Mouse (Mus musculus): ENCODE results near the gene Calml4. TPM values are rescaled to one million over a fixed set of nuclear protein-coding genes. Genes with fewer than 3 reads are reported as not detected.
"Not testable (repeated sequence)": the region's sequence is repeated elsewhere in the genome, so short reads cannot be mapped to it uniquely, and the experiment has no call there.

Calml4 gene
- total RNA-seq (2017), result 0.61 TPM in 1 of 2 replicates, not detected in the other

DNA sequence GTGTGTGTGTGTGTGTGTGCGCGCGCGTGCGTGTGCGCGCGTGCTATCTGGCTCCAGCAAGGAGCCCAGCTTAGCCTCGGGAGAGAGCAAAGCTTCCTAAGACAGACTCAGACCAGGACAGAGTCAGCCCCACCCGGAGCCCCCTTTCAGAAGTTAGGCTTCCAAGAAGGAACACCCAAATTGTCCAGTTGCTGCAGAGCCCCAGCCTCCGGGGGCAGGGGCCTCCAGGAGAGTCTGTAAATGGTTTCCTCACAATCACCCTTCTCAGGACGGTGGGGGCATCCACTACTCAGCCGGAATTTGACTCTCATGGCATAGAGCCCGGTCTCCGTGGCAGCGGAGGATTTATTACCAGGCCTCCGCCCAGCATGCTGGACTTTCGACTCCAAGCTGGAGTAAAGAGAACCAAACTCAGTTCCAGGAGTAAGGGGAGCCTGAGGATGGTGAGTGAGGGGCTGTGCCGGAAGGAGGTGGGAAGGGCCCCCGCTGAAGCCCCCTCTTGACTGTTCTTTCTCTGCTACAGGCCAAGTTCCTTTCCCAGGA lies at the start of gene Calml4:
Gene Calml4 (plus strand): TSS at position 362 of the 543 bp plus-strand sequence.
- no peak for ATAC-seq (ENCODE audit: extremely low read depth, insufficient number of reproducible peaks, low FRiP score, poor library complexity, severe bottlenecking)

DNA sequence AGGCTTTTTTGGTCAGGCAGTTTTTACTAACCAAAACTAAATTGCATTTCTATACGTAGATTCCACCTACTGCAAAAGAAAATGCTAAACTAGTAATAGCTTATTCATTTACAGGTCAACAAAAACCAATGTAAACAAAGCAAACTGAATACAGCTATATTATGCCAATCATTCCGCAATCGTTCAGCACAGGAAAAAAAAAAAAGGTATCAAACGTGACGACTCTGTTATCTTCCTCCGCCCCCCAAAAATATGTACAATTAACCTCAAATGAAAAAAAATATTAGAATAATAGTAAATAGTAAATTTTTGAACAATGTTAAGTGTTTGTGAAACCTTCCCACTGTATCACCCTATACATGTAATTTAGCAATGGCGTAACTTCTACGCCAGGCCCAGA lies 47.8 kb upstream of the Calml4 start:
- ATAC-seq (ENCODE audit: extremely low read depth, insufficient number of reproducible peaks, low FRiP score, poor library complexity, severe bottlenecking), result no peak

DNA sequence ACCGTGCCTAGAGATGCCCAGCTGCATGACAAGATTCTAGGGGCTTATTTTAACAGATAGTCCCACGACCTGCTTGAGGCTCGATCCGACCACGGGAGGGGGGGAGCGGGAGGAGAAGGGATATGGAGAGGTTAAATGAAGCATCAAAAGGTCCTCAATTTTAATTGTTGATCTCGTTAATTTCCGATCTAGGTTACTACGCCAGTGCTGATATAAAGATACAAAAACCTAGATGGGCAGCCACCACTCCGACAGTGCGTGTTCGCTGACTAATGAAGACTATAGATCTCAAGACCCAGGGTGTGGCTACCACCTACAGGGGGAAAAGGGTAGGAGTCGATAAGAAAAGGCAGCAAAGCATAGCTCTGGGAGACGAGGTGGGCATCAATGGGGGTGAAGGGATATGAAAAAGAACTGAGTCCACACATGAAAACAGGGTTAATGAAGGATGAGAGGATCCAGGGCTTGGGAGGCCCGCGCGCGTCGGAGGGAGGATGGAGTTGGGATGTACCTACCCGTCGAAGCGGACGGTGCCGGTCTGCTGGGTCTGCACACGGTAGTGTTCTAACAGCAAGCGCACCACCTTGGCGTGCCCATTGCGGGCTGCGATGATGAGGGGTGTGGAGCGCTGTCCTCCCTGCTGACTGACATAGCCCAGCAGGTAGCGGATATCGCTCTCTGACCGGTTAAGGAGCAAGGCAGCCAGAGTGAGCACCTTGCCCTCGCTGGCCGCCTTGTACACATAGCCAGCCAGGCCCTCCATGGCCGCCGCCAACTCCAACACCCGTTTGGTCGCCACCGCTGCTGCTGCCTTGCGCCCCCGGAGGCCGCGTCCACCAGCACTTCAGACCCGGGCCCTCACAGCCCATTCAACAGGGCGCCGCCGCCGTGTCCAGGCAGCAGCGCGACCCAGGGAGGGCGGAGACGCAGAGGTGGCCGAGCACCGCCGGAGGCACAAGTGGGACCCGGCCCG lies 47.1 kb upstream of the Calml4 start:
- peak; percentile 38; the same call in 1 of the 2 replicates for ATAC-seq (ENCODE audit: extremely low read depth, insufficient number of reproducible peaks, low FRiP score, poor library complexity, severe bottlenecking)

DNA sequence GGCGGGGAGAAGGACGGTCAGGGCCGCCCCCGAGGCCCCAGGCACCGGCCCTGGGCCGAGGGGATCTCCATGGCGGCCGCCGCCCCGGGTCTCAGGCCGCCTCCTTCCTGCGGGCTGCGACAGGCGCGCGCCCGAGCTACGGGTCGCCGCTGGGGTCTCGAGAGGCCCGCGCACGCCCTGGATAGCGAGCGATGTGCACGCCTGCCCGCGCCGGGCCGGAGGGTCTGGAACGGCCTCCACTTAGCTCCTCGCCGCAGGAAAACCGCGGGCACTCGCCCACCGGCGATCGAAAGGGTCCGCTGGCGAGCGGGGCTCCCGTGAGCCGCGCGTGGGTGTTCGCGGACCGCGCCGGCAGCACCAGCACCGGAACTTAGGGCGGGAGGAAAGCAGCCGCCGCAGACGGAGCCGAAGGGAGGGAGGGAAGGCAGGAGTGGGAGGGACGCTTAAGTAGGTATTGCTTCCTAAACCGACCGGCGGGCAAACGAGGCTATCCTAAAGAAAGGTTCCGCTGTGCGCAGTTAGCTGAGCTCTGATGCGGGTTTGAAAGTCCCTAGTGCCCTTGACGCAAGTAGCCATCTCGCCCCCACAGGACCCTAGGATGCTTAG lies 46.3 kb upstream of the Calml4 start, which contains the start of gene Fem1b:
Gene Fem1b (minus strand): TSS at position 419 of the 606 bp plus-strand sequence.
- peak; percentile 81 for ATAC-seq (ENCODE audit: extremely low read depth, insufficient number of reproducible peaks, low FRiP score, poor library complexity, severe bottlenecking)

DNA sequence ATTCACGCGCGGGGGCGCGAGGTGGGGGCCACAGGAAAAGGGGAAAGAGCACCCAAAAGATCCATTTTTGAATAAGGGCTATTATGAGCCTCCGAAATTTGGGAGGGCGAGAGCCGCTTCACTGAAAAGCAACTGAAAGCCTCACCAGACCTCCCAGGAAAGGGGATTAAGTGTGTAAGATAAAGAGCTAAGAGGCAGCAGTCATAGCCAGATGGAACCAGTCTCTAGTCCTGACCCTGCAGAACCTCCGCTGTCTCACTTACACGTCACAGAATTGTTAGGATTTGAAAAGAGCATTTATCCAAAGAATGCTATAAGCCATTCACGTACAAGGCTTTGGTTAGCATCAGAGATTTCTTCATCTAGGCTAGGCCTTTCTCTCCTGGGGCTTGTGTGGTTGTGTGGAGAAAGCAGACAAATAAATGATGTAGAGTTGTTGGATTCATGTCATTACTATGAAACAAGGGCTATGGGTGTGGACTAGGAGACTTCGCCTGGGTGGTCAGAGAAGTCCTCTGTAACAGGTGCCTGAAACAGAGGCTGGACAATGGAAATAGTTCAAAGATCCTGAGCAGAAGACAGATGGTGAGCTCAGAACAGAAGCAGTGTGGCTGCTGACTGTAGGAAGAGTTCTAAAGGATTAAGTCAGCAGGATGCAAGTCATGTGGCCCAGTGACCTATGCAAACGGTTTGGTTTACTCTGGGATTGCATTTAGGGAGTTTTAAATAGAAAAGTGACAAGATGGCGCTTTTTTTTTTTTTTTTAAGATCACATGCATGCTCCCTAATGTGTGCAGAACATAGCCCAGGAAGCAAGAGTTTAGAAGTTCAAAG lies 45.4 kb upstream of the Calml4 start:
- no peak for ATAC-seq (ENCODE audit: extremely low read depth, insufficient number of reproducible peaks, low FRiP score, poor library complexity, severe bottlenecking)

DNA sequence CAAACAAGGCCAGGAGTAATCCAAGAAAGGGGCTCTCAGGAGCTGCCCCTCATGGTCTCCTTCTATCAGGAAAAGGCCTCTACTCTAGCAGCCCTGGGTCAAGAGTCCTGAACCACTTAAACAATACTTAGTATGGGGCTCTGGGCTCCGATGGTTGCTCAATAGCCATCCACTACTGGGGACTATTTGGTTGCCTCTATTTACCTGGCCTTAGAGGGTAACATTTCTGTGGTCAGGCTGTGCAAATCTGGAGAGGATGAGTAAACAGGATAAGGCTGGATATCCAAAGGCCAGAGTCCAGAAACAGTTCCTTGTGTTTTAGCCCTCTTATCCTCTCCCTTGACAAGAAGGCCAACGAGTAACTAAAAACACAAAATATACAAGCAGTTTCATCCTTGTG lies 43.1 kb upstream of the Calml4 start:
- ATAC-seq (ENCODE audit: extremely low read depth, insufficient number of reproducible peaks, low FRiP score, poor library complexity, severe bottlenecking), result no peak

DNA sequence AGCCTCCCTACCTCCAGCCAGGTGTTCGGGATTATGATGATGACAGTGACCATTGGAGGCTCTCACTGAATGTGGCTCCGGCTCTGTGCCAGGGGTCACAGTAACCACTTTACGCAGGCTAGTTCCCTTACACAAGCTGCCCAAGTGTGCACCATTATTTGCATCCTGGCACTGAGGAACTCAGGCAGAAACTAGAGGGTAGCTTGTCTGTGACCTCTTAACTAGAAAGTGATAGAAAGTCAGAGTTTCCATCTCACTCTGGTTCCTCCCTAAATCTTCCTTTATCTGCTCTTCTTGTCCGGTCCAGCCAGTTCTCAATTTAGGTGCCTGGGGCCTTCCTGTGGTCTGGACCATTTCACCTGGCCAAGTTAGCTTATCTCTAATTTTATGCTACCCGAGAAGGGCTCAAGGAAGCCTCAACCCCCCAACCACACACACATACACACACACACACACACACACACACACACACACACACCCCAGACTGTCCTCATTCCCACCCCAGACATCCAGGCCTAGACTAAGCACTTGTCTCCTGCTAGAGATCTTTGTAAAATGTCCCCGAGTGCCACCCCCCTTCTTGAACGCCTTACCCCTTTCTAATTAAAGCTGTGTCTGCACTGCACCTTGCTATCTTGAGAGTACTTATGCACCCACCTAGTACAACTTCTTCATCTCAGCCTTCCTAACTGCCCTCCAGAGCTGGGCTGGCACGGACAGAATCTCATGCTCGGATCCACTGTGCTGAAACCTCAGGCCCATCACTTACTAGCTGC lies 41.4 kb upstream of the Calml4 start:
- no peak for ATAC-seq (ENCODE audit: extremely low read depth, insufficient number of reproducible peaks, low FRiP score, poor library complexity, severe bottlenecking)

DNA sequence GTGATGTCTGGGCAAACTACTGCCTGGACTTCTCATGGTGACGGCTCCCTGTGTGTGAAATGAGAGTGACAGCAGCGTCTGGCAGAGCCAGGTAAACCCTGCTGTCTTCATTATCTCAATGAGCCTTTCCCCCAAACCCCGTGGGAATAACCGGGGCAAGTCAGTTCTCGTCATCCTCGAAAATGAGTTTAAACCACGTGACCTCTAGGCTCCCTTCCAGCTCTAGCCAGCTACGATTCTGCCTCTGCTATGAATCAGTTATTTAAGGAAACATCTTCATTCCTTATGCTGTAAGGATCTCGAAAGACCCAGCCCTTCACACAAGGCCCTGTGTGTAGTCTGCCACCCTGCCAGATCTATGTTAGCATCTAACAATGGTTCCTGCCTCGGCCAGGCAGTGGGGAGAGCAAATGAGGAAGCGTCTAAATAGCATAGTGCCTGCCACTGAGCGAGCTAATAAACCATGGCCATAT lies 40.7 kb upstream of the Calml4 start:
- 0 out of 2 replicates have a peak, but pooled peaks have one; percentile 28 for ATAC-seq (ENCODE audit: extremely low read depth, insufficient number of reproducible peaks, low FRiP score, poor library complexity, severe bottlenecking)

DNA sequence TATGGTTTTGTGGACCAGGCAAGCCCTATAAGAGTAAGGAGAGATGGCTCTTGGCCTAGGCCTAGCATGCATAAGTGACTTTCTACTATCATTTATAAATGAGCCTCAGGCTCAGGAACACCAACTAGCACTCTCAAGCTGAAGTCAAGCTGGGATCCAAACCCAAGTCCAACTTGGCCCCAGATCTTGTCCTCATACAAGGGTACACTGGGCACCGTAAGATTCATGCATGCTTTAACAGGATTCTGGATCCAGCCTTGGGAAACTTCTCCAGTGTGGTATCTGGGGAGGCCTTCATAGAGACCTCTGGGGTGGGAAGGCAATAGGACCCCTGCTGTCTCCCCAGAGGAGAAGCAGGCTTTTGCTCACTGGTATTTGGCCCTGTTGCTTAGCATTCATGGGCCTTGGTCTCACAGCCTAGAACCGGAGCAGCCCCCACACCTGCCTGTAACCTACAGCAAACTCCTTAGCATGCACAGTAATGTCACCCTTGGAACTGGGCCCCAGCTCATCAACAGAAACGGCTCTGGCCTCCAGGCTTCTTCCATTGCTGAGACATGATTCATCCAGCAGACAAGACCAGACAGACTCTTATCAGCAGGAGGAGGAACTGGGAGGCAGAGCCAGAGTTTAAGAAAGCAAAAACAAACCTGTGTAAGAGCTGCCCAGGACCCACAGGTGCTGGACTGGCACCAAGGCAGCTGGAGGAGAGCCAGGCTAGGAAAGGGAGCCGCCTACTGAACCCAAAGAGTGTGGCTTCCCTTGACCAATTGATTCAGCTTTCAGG lies 39.9 kb upstream of the Calml4 start:
- ATAC-seq (ENCODE audit: extremely low read depth, insufficient number of reproducible peaks, low FRiP score, poor library complexity, severe bottlenecking), result no peak

DNA sequence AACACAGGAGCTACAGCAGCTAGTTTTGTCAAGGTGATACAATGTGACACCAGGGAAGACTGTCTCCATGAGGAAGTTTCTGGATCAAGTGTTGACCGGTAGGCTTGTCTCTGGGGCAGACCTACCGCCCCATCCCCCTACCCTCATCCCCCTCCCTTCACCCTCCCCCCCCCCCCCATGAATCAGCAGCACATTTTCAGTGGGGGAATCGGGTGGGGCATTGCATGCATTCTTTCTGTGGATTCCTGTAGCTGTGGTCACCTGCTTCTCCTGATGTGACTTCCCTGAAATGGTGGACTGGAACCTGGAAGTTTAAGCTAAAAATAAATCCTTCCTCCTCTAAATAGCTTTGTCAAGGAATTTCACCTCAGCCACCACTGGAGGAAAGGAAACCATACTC lies 38.4 kb upstream of the Calml4 start:
- no peak for ATAC-seq (ENCODE audit: extremely low read depth, insufficient number of reproducible peaks, low FRiP score, poor library complexity, severe bottlenecking)

DNA sequence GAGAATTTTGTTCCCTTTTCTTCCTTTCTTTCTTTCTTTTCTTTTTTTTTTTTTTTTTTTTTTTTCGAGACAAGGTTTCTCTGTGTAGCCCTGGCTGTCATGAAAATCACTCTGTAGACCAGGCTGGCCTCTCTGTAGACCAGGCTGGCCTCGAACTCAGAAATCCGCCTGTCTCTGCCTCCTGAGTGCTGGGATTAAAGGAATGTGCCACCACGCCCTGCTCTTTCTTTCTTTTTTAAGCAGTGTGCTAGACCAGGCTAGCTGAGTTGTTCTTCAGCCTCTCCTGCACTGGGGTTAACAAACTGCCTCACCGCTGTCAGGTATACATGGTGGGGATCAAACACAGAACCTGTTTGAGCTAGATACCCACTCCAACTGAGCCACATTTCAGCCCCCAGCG lies 38.0 kb upstream of the Calml4 start:
- ATAC-seq (ENCODE audit: extremely low read depth, insufficient number of reproducible peaks, low FRiP score, poor library complexity, severe bottlenecking), result not testable (repeated sequence)

DNA sequence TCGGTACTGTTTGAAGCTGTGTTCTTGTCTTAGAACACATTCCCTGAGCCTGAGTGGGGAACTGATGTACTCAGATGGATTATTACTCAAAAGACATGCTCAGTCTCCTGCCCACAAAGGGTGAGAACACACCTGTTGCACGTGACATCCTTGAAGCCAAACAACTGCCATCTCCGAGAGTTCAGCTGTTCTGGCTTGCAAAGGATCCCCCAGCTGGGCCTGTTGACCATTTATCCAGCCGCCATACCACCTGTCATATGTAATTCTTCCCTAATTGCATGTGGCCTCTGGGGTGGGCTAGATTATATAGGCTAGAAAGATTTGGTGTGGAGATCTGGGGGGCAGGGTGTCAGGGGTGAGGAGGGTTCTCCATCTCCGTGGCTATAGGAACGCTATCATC lies 37.1 kb upstream of the Calml4 start:
- ATAC-seq (ENCODE audit: extremely low read depth, insufficient number of reproducible peaks, low FRiP score, poor library complexity, severe bottlenecking), result no peak

DNA sequence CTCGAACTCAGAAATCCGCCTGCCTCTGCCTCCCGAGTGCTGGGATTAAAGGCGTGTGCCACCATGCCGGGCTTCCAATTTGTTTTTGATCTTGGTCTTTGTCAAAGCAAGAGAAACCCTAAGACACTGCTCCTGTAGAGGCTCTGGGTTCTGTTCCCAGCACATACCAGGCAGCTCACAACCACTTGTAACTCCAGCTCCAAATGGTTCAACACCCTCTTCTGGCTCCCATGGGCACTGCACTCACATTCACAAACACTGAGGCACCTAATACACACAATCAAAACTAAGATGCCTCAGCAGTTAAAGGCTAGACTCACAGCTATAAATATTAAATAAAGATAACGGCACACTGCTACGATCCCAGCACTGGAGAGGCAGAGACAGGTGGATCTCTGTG lies 36.1 kb upstream of the Calml4 start:
- ATAC-seq (ENCODE audit: extremely low read depth, insufficient number of reproducible peaks, low FRiP score, poor library complexity, severe bottlenecking), result no peak

DNA sequence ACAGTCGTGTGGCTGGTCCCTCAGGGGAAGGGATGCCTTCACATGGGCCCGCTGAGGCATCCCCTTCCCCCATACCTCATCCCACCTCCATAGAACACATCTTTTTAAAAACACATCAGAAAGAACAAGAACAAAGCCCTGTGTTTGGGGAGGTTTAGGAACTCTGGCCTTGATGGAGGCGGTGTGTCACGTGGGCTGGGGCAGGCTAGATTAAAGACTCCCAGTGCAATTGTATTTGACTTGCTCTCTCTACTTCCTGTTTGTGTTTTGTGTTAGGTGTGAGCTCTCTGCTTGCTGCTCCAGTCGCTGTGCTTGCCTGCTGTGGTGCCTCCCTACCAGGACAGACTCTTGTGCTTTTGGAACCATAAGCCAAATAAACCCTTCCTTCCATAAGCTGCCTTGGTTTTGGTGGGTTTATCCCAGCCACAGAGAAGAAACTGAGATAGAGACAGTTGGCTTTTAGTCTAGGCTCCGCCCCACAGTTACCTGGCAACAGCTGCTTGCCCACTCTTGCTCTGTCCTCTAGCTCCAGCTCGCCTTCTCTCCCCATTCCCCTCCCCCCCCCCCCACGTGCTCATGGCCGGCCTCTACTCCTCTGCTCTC lies 32.0 kb upstream of the Calml4 start:
- no peak for ATAC-seq (ENCODE audit: extremely low read depth, insufficient number of reproducible peaks, low FRiP score, poor library complexity, severe bottlenecking)

DNA sequence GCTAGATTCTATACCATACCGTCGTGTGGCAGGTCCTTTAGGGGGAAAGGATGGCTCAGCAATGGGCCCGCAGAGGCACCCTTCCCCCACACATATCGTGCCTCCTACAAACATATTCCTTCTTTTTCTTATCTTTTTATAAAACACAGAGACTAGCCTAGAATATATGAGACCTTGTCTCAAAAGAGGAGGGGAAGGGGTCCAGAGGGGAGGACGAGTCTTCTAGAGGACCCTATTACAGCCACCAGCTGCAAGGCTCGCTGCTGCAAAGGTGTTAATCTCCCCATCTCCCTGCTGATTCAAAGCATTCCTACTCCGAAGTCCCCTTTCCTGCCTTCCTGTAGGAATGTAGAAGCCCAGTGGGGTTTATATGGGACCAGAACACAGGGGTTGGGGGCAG lies 31.4 kb upstream of the Calml4 start:
- ATAC-seq (ENCODE audit: extremely low read depth, insufficient number of reproducible peaks, low FRiP score, poor library complexity, severe bottlenecking), result no peak

DNA sequence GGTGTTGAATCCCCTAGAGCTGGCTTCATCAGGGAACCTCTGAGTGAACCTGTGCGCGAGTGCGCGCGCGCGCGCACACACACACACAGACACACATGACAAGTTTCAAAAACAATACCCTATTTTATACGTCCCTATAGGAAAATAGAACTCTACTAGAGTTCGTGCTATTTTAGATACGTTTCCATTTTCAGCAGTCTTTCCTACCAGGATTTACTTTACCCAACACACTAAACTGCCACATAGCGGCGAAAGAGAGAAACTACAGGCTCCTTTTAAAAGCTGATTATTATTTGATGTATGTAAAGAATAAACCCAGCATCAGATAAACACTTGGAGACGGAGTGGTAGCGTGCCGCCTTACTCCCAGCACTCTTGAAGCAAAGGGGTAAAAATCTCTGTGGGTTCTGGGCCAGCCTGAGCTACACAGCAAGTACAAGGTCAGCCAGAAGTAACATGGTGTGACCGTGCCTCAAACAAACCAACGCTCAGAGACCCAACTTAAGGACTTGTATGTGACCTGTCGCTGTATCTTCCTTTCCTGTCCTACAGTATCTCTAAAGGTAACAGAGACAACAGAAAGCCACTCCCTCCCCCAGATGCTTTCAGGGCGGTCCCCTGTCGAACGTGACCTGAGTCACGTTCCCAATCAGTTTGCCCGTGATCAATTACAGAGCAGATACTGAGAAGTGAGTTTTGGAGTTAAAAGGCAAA lies 29.8 kb upstream of the Calml4 start:
- ATAC-seq (ENCODE audit: extremely low read depth, insufficient number of reproducible peaks, low FRiP score, poor library complexity, severe bottlenecking), result no peak

All from neutrophil, adult 5-6 weeks (primary cell).